Mouse (Mus musculus): ENCODE measurements around the gene Qser1. TPM values are rescaled to one million over a fixed set of nuclear protein-coding genes. Genes with fewer than 3 reads are reported as not detected.

Qser1 gene
- polyA plus RNA-seq, 1 experiment, result 17.0 TPM

DNA sequence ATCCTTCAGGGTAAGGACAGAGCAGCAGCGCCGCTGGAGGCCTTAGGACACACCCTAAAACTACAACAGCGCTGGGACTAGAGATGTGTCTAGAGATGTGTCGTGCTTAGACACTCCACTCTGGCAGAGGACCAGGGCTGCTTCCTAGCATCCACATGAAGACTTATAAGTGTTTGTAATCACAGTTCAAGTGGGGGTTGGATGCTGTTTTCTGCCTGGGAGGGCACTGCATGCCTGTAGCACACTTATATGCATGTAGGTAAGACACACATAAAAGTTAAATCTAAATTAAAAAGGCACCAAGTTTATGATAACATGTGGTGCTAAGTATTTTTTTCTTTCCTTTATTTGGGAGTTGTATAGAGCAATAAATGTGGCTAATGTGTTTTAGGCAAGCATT lies 52.5 kb downstream of the Qser1 start:
- no peak overlapping the region for H3K27ac ChIP-seq (replicated peaks; ENCODE audit: low read depth, low read length)
- no peak overlapping the region for H3K4me3 ChIP-seq (ENCODE audit: insufficient read depth, low read depth, low read length)
- no peaks in the 10 kb centered on the region for H3K4me1 ChIP-seq (ENCODE audit: control insufficient read depth, insufficient read depth, insufficient read length, low read length)

DNA sequence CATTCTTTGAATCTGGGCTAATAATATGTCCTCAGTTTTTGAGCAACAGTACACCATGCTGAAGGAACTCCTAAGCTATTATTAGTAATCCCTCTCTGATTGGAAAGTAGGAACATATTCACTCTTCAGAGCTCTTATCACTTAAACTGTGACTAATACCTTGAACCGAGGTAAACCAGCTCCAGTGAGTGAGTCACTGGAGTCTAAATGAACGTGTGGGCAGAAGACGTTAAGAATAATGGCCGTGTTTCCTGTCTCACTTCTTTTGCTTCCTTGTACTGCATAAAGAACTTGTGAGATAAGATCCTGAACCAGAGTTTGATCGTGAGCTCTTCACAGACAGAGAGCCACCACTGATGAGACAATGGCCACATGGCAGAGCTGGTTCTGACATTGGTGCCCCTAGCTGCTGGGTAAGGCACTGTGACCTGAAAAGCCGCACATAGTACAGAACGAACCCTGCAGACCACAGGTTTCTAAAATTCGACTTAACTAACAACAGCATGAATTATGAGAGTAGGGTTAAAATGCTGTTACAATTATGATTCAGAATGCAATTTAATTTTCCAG lies 53.3 kb downstream of the Qser1 start:
- no peak overlapping the region for H3K4me3 ChIP-seq (ENCODE audit: insufficient read depth, low read depth, low read length)
- no peaks in the 10 kb centered on the region for H3K4me1 ChIP-seq (ENCODE audit: control insufficient read depth, insufficient read depth, insufficient read length, low read length)
- H3K27ac ChIP-seq (replicated peaks; ENCODE audit: low read depth, low read length), result no peak overlapping the region

DNA sequence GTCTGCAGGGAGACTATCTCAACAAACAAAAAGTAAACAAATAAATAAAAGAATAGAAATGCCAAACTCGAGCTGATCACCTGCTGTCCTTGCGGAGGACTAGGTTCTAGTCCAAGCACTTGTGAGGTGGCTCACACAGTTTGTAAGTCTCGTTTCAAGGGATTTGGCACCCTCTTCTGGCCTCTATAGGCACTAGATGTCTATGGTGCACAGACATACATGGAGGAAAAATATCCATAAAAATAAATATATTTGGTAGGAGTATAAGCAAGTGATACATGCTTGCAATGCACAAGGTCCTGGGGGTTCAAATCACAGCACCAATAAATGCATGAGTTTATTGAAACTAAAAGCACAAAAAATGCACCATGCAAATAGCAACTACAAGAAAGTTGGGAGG lies 65.9 kb downstream of the Qser1 start:
- Histone ChIP-seq H3K27ac (replicated peaks; ENCODE audit: low read depth, low read length) (no peak overlapping the region), H3K4me1 (ENCODE audit: control insufficient read depth, insufficient read depth, insufficient read length, low read length) (no peaks in the 10 kb centered on the region), H3K4me3 (ENCODE audit: insufficient read depth, low read depth, low read length) (no peak overlapping the region)

DNA sequence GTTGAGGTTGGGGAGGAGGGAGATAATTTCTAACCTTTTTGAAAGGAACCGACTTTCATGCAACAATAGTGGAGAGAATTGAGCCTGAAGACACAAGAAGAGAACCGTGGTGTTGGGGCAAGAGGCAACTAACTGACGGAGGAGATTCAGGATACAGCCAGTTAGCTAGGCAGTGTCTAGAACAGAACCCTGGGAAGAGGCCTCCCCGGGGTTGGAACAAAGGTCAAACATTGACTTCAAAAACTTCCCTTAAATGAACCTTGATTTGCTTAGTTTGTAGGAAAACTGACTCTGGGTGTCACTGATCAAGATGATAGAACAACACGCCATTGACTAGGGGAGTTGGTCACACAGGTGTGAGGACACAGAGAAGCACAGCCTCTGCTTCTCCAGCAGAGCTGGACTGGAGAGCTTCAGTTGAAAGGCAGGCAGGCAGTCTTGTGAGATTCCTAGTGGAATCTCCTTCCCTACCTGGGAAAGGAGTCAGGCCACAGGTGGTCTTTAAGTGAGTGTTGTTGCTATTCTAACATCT lies 67.8 kb downstream of the Qser1 start:
- no peak overlapping the region for H3K4me3 ChIP-seq (ENCODE audit: insufficient read depth, low read depth, low read length)
- H3K4me1 ChIP-seq (ENCODE audit: control insufficient read depth, insufficient read depth, insufficient read length, low read length), result no peaks in the 10 kb centered on the region
- H3K27ac ChIP-seq (replicated peaks; ENCODE audit: low read depth, low read length), result no peak overlapping the region

DNA sequence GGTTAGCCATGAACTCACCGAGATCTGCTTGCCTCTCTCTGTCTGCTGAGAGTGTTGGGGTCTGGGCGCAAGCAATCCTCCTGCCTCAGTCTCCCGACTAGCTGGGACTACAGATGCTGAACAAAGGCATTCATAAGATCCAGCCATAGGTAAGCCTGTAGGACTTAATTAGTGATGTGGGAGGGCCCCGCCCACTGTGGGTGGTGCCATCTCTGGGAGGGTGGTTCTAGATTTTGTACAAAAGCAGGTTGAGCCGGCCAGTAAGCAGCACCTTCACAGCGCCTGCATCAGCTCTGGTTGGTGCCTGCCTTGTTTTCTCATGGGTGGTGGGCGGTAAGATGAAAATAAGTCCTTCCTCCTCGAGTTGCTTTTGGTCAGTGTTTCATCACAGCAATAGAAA lies 70.3 kb downstream of the Qser1 start:
- Histone ChIP-seq H3K27ac (replicated peaks; ENCODE audit: low read depth, low read length) (no peak overlapping the region), H3K4me3 (ENCODE audit: insufficient read depth, low read depth, low read length) (no peak overlapping the region), H3K4me1 (ENCODE audit: control insufficient read depth, insufficient read depth, insufficient read length, low read length) (no peaks in the 10 kb centered on the region)

DNA sequence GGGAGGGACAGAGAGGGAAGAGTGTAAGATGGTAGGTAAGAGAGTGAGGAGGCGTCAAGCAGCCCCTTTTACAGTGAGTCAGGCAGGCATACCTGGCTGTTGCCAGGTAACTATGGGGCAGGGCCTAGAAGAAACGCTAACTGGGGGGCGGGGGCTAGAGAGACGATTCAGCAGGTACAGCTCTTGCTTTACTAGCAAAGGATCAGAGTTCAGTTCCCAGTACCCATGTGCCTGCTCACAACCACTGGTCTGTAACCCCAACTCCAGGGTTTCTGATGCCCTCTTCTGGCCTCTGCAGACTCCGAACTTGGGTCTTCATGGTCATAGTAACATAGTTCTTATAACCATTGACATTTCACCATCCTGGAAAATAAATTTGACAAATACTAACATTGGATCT lies 72.6 kb downstream of the Qser1 start:
- Histone ChIP-seq H3K4me1 (ENCODE audit: control insufficient read depth, insufficient read depth, insufficient read length, low read length) (no peaks in the 10 kb centered on the region), H3K4me3 (ENCODE audit: insufficient read depth, low read depth, low read length) (no peak overlapping the region), H3K27ac (replicated peaks; ENCODE audit: low read depth, low read length) (no peak overlapping the region)

DNA sequence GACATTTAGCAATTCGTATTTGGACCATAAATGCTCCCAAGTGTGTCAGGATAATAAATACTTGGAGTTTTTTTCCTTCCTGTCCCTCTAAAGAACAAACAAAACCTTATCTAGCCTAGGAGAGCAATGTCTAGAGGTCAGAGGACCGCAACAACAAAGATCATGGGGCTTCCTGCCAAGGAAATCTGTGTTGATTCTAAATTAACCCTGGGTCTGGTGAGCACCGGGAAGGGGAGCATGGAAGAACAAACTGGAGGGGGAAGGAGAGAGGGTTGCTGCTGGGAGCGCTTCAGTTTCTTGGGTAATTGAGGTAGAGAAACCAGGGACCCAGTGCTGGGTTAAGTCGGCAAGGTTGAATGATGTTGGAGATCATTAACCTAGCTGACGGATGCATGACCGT lies 73.4 kb downstream of the Qser1 start:
- H3K27ac ChIP-seq (replicated peaks; ENCODE audit: low read depth, low read length), result no peak overlapping the region
- H3K4me3 ChIP-seq (ENCODE audit: insufficient read depth, low read depth, low read length), result peak overlapping the region; percentile 93
- no peaks in the 10 kb centered on the region for H3K4me1 ChIP-seq (ENCODE audit: control insufficient read depth, insufficient read depth, insufficient read length, low read length)

DNA sequence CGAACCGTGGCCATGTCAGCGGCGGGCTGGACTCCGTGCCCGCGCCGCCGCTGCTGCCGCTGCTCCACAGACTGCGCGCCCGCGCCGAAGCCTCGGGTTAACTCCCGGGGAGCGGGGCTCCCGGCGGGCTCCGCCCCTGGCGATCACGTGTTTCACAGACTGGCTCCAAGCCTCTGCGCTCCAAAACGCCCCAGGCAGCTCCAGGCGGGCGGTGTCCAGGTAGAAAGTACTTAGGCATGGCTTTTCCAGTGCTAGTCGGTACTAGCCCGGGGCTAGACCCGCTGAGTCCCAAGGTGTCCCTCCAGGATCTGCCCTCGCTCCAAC lies 73.9 kb downstream of the Qser1 start, which contains the start of gene Depdc7:
Gene Depdc7, minus strand, starts transcription at position 138 of the 324 bp plus-strand sequence.
- no peak within 1 kb of the TSS for H3K27ac ChIP-seq (replicated peaks; ENCODE audit: low read depth, low read length)
- H3K4me1 ChIP-seq (ENCODE audit: control insufficient read depth, insufficient read depth, insufficient read length, low read length), result no peaks in the 10 kb centered on the region
- peak within 1 kb of the TSS; percentile 93 for H3K4me3 ChIP-seq (ENCODE audit: insufficient read depth, low read depth, low read length)

DNA sequence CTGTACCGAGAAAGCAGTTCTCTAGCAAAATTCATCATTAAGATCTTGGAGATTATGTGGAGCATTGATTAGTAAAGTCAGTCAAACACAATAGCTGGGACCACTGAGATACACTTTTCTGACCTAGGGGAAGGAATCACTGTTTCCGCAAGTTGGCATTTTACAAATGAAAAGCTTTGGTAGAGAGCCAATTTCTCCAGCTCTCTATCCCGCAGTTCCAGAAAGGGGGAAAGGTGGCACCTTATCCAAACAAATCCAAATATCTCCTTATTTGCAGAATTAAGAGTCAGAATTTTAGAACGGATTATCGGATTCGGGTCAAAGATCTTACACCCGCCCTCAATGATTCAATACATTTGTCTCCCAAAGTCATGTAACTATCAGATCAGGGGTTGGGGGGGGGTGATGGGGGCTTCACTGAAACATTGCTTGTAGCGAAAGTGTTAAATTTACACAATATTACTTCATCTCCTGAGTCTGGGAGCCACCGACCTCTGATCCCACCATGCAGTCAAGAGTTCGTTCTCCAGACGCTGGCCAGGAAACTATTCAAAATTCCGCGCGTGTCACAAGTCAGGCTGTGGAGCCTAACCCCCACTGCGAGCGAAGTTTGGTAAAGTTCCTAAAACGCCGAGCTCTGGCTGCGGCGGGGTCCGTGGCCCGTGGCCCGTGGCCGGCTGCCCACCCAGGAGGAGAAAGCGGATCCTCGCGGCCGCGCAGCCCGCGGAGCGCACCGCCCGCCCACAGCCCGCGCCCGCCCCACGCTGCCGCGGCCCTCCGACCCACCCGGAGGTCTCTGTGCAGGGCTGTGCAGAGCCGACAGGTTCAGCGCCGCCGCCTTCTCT lies 74.4 kb downstream of the Qser1 start:
- no peaks in the 10 kb centered on the region for H3K4me1 ChIP-seq (ENCODE audit: control insufficient read depth, insufficient read depth, insufficient read length, low read length)
- peak overlapping the region; percentile 93 for H3K4me3 ChIP-seq (ENCODE audit: insufficient read depth, low read depth, low read length)
- H3K27ac ChIP-seq (replicated peaks; ENCODE audit: low read depth, low read length), result no peak overlapping the region

DNA sequence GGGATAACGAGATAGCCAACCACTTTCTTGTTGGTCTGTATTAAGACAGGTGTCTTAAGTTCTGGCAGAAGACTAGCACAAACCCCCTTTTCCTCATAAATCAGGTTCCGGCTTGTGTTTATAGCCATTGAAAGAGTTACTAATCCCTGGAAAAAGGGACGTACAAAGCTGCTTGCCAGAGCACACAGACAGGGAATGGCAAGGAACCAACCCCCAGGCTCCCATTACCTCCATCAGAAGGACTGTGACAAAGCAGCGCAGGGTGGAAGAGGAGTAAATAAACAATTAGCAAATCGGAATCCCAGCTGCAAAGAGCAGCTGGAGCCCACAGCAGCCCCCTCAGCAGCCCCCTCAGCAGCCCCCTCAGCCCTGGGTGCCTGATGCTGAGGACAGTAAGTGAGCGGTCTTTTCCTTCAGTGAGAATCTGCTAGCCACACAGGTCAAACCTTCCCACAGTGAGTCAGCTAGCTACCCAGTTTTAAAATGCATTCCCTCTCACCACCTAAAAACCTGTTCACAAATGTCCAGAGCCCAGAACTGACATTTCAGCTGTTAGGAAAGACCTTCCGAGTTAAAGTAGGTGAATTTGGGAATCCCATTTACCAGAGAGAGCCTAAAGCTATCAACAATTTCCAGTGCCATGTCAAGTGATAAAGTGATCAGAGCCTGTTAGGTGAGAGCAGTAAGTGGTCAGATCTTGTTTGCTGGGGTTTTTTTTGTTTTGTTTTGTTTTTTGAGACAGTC lies 75.4 kb downstream of the Qser1 start:
- no peaks in the 10 kb centered on the region for H3K4me1 ChIP-seq (ENCODE audit: control insufficient read depth, insufficient read depth, insufficient read length, low read length)
- H3K4me3 ChIP-seq (ENCODE audit: insufficient read depth, low read depth, low read length), result no peak overlapping the region
- no peak overlapping the region for H3K27ac ChIP-seq (replicated peaks; ENCODE audit: low read depth, low read length)

DNA sequence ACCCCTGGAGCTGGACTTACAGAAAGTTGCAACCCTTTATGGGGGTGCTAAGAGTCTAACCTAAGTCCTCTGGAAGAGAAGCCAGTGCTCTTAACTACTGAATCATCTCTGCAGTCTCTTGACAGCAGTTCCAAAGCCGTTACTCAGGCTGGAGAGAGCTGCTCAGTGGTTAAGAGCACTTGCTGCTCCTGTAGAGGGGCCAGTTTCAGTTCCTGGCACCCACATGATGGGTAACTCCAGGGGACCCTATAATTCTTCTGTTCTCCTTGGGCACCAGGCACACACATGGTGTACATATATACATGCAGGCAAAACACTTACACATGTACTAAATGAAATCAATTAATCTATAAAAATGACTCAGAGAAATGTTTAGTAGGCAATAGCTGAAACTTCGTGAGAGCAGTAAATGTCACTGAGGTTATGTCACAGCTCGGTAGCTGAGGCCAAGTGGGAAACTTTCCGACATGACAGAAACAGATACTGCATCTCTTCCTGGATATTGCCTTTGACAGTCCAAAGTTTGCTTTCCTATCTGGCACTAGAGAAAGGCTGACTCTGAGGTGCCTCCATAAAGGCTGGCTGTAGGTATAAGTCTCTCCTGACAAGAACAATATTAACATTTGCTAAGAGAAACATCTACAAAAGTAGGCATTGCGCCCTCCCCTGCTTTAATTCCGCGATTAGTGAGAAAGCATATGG lies 76.2 kb downstream of the Qser1 start:
- no peaks in the 10 kb centered on the region for H3K4me1 ChIP-seq (ENCODE audit: control insufficient read depth, insufficient read depth, insufficient read length, low read length)
- H3K4me3 ChIP-seq (ENCODE audit: insufficient read depth, low read depth, low read length), result no peak overlapping the region
- no peak overlapping the region for H3K27ac ChIP-seq (replicated peaks; ENCODE audit: low read depth, low read length)

DNA sequence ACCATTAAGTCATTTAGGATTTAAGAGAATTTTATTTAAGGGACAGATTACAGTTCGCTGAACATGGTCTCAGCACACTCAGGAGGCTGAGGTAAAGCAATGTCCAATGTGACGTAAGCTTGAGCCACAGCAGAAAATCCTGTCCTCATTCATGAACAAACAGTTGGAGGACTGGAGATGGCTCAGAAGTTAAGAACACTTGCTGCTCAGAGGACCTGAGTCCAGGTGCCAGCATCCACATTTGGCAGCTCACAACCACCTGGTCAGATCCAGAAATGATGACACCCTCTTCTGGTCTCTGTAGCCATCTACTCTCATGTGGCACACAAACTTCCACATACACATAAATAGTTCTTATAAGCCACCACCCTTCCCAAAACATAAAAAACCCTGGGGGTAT lies 76.9 kb downstream of the Qser1 start:
- H3K4me3 ChIP-seq (ENCODE audit: insufficient read depth, low read depth, low read length), result no peak overlapping the region
- H3K27ac ChIP-seq (replicated peaks; ENCODE audit: low read depth, low read length), result no peak overlapping the region
- no peaks in the 10 kb centered on the region for H3K4me1 ChIP-seq (ENCODE audit: control insufficient read depth, insufficient read depth, insufficient read length, low read length)

DNA sequence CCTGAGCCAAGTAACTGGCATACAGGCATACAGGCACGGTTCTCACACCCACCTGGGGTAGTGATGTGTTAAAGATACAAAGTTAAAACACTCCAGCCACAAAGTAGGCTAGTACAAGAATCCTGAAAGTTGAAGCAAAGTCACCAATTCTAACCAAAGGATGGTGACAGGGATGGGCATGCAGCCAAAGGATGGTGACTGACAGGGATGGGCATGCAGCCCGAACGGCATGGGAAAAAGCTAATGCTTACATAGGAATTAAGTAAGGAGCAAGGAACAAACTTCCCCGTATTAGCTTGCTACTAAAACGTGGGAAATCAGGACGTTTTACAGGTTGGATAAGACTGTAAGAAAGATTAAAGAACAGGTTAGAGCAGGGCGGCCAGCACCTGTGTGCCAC lies 80.3 kb downstream of the Qser1 start:
- H3K4me1 ChIP-seq (ENCODE audit: control insufficient read depth, insufficient read depth, insufficient read length, low read length), result no peaks in the 10 kb centered on the region; the same call in 1 of the 2 replicates
- H3K4me3 ChIP-seq (ENCODE audit: insufficient read depth, low read depth, low read length), result no peak overlapping the region
- no peak overlapping the region for H3K27ac ChIP-seq (replicated peaks; ENCODE audit: low read depth, low read length)

DNA sequence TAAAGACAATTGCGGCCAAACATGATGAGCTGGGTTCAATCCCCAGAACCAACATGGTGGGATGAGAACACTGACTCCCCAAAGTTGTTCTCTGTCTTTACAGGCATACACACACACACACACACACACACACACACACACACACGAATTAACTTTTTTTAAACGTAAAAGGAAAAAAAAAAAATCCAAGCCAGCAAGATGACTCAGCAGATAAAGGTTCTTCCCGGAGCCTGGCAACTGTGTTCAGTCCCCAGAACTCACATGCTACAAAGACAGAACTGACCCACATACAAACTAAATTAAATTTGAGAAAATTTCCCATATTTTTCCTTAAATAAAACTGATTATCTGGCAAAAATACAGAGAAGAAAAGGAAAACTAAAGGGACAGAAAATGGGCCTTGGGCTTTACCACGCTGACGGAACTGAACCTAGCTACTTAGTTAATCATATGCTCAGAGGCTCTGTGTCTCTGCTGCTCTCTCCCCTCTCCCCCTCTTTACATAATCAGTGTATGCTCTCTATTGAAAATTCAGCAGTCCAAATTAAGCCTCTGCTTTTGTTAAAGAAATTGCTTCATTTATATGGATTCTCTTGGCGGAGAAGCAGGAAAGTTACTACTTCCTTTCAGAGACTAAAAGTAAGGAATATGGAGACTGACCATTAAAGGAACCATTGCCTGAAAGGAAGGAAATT lies 83.9 kb downstream of the Qser1 start:
- peak overlapping the region; percentile 39; the same call in 1 of the 2 replicates for H3K27ac ChIP-seq (replicated peaks; ENCODE audit: low read depth, low read length)
- H3K4me3 ChIP-seq (ENCODE audit: insufficient read depth, low read depth, low read length), result no peak overlapping the region
- H3K4me1 ChIP-seq (ENCODE audit: control insufficient read depth, insufficient read depth, insufficient read length, low read length), result no peaks in the 10 kb centered on the region; the same call in 1 of the 2 replicates
